Mouse (Mus musculus) layer of hippocampus, adult 2 months (tissue): ENCODE measurements around the gene Ptpn23. TPM values are rescaled to one million over a fixed set of nuclear protein-coding genes. Genes with fewer than 3 reads are reported as not detected.

Experiments used
- DNase-seq, 2 experiments: peaks; one replicate each; pipeline ENCODE4 v3.0.0; 2022; ENCODE audit warnings: low spot score in 2 of 2
- H3K27ac ChIP-seq: fragments of 200-600 bp; 2 replicates; pipeline ENCODE4 v1.8.1; 2022
- H3K4me3 ChIP-seq: fragments of 200-600 bp; 2 replicates; pipeline ENCODE4 v1.8.1; 2022; ENCODE audit warnings: mild to moderate bottlenecking
- CTCF ChIP-seq: fragments of 200-600 bp; conservative IDR thresholded peaks from 2 replicates; pipeline ENCODE4 v1.8.1; 2022; ENCODE audit warnings: antibody characterized with exemption, mild to moderate bottlenecking, moderate library complexity
- total RNA-seq, 2 experiments: library from RNA; stranded (reverse); gene quantifications; 2 replicates each; pipeline ENCODE4 v1.2.3; 2021

The Ptpn23 gene
- total RNA-seq, 2 experiments from 2014 or later: 57.2 to 57.8 TPM

- H3K4me3 ChIP-seq: no peak overlapping the region
- TF ChIP-seq CTCF: no peak
- no peak for DNase-seq
- no peak overlapping the region for H3K27ac ChIP-seq
Observed at GRCm38 (mm10) chr9:110375668-110376067, 32.3 kb downstream of the Ptpn23 start.

GRCm38 (mm10) chr9:110373871-110374270, 34.1 kb downstream of the Ptpn23 start:
- DNase-seq: no peak
- H3K4me3 ChIP-seq: no peak overlapping the region
- TF ChIP-seq CTCF: no peak
- no peak overlapping the region for H3K27ac ChIP-seq

DNA sequence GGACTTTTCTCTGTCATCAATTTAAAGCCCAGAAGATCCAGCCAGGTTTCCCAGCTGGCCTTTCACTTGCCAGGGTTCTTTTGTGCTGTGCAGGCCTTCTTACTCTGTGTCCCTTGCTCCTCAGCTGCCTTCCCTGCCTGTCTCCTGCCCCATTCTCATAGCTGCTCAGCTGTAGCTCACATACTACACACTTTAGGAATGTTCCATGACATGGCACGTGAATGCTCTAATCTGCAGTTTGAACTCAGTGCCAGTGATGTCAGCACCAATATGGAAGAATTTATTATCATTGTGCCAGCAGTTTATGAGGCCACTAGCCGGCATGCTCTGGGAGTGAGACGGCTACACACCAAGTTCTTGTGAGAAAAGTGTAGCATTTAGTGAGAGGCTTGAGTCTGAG, 38.2 kb downstream of the Ptpn23 start:
- TF ChIP-seq CTCF: no peak
- no peak overlapping the region for H3K27ac ChIP-seq
- DNase-seq: no peak
- no peak overlapping the region for H3K4me3 ChIP-seq

DNA sequence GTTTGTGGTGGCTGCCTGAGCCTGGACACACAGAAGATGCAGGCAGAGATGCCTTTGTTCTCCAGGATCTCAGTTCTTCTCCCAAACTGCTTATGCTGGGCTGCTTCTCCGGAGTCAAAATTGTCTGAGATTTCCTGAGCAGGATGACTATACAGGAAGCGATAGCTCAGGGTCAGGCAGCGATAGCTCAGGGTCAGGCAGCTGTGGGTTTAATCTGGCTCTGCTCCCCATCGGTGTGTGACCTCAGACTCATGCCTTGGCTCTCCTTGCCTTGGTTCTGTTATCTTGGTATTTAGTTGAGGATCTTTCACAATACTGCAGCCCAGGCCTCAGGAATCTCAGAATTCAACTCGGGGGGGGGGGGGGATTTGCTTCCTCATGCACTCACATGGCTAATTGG, 41.3 kb downstream of the Ptpn23 start:
- Histone ChIP-seq H3K4me3 (no peak overlapping the region), H3K27ac (no peak overlapping the region; the same call in 1 of the 2 replicates)
- no peak for DNase-seq
- no peak for TF ChIP-seq CTCF

- DNase-seq: no peak
- no peak for TF ChIP-seq CTCF
- no peak overlapping the region for H3K27ac ChIP-seq
- no peak overlapping the region for H3K4me3 ChIP-seq
Observed at GRCm38 (mm10) chr9:110362337-110362736, 45.7 kb downstream of the Ptpn23 start.

DNA sequence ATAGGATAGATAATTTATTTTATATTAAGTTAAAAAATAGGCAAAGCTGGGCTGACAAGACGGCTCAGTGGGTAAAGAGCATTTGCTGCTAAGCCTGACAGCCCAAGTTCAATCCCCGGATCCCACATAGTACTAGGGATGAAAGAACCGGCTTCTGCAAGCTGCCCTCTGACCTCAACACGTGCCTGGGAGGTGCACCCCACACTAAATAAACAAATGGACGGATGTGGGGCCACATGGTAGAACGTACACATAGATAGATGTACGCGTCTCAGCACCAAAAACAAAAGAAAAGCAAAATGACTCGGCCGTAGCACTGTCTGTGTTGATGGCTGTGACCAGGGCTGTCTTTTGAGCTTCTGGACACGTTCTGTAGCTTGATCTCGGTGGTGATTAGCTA, 46.7 kb downstream of the Ptpn23 start:
- Histone ChIP-seq H3K27ac (no peak overlapping the region), H3K4me3 (no peak overlapping the region)
- no peak for DNase-seq
- no peak for TF ChIP-seq CTCF

DNA sequence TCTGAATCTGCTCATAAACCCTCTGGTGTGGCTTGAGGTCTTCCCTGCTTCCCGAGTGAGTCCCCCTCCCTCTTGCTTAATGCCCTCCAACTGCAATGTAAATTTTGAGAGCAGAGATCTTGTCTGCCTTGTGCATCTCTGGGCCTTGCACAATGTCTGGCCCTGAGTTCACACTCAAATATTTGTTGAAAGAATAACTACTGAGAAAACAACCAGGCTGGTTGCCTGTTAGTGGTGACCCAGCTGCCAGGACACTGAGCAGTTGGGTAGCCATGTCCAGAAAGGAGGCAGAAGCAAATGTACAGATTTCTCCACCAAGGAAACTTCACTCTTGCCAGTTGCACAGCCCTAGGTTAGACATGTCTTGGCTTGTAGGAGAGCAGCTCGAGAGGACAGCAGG, 49.7 kb downstream of the Ptpn23 start:
- Histone ChIP-seq H3K27ac (no peak overlapping the region), H3K4me3 (no peak overlapping the region)
- no peak for TF ChIP-seq CTCF
- DNase-seq: no peak

GRCm38 (mm10) chr9:110351932-110352632, 55.9 kb downstream of the Ptpn23 start:
- DNase-seq: no peak
- TF ChIP-seq CTCF: no peak
- Histone ChIP-seq H3K4me3 (no peak overlapping the region), H3K27ac (peak overlapping the region; percentile 29; the same call in 1 of the 2 replicates)

GRCm38 (mm10) chr9:110351350-110351749, 56.7 kb downstream of the Ptpn23 start:
- DNase-seq: no peak
- Histone ChIP-seq H3K27ac (peak overlapping the region; percentile 29; the same call in 1 of the 2 replicates), H3K4me3 (no peak overlapping the region)
- TF ChIP-seq CTCF: no peak

DNA sequence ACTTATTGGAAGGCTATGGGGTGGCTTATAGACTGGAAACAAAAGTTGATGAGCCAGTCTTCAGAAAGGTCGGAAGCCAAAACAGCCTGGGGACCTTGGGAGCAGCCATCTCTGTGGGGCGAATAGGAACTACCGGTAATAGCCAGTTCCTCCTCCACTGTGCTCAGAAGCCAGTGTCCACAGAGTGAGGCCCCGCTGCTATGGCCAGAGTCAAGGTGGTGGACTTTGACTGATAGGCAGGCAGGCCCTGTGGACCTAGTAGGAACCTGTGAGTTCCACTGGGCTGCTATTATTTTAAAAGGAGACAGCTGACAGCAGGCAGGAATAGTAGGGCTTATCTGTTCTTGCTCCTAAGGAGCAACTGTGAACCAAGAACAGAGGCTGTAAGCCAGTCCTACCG, 57.4 kb downstream of the Ptpn23 start:
- TF ChIP-seq CTCF: no peak
- peak overlapping the region; percentile 25; the same call in 1 of the 2 replicates for H3K27ac ChIP-seq
- H3K4me3 ChIP-seq: no peak overlapping the region
- no peak for DNase-seq

- Histone ChIP-seq H3K4me3 (no peak overlapping the region), H3K27ac (peak overlapping the region; percentile 25; the same call in 1 of the 2 replicates)
- no peak for TF ChIP-seq CTCF
- DNase-seq: no peak
Observed at GRCm38 (mm10) chr9:110350188-110350587, 57.8 kb downstream of the Ptpn23 start.

DNA sequence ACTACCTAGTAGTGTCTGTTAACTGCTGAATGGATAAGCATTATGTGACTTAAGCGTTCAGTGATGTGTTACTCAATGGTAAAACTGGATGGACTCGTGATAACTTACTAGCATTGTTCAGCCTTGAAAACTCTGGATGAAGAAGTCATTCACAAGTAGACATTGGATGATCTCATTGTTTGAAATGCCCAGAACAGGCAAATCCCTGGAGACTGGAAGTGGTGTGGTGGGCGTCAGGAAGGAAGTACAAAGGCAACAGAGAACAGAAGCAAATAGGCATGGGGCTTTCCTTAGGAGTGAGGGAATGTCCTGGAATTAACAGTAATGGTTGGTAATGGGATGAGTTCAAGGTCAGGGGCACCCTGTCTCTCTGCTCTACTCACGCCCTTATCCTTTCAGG, 59.1 kb downstream of the Ptpn23 start:
- no peak overlapping the region; the same call in 1 of the 2 replicates for H3K27ac ChIP-seq
- DNase-seq: no peak
- TF ChIP-seq CTCF: no peak
- no peak overlapping the region for H3K4me3 ChIP-seq

- H3K27ac ChIP-seq: no peak overlapping the region
- no peak overlapping the region for H3K4me3 ChIP-seq
- no peak for TF ChIP-seq CTCF
- no peak for DNase-seq
Observed at GRCm38 (mm10) chr9:110345057-110345739, 62.8 kb downstream of the Ptpn23 start.

- DNase-seq: no peak
- no peak overlapping the region for H3K27ac ChIP-seq
- H3K4me3 ChIP-seq: no peak overlapping the region
- TF ChIP-seq CTCF: no peak
Observed at GRCm38 (mm10) chr9:110343805-110344204, 64.2 kb downstream of the Ptpn23 start.
